Mouse (Mus musculus): ENCODE measurements around the gene Rbfox1. TPM values are rescaled to one million over a fixed set of nuclear protein-coding genes. Genes with fewer than 3 reads are reported as not detected.

The Rbfox1 gene
- polyA plus RNA-seq, 1 experiment: 5.6 TPM

GRCm38 (mm10) chr16:7081684-7082255, 1196.6 kb downstream of the Rbfox1 start:
- Histone ChIP-seq H3K4me1 (replicated peaks; ENCODE audit: control insufficient read depth, insufficient read depth, low read length) (no peaks in the 10 kb centered on the region), H3K4me3 (ENCODE audit: control insufficient read depth, insufficient read depth, low read length) (no peak overlapping the region), H3K36me3 (ENCODE audit: control insufficient read depth, insufficient read depth, low read length) (no peaks in the 10 kb centered on the region), H3K27me3 (ENCODE audit: control insufficient read depth, insufficient read depth, low read length) (no peaks in the 10 kb centered on the region), H3K27ac (ENCODE audit: control insufficient read depth, insufficient read depth, low read length) (no peak overlapping the region)
- DNase-seq: no peak
- 95% methylated on average over 5 of the region's 5 CpGs for WGBS
- TF ChIP-seq POLR2A (IDR thresholded peaks at IDR 0.05; ENCODE audit: control insufficient read depth, extremely low read depth, insufficient read depth, low read length, poor library complexity): no peak
- no peak for TF ChIP-seq CTCF (IDR thresholded peaks at IDR 0.05; ENCODE audit: borderline replicate concordance, control insufficient read depth, extremely low read depth, insufficient read depth, low read length, poor library complexity)

- Histone ChIP-seq H3K4me3 (ENCODE audit: control insufficient read depth, insufficient read depth, low read length) (no peak overlapping the region), H3K27me3 (ENCODE audit: control insufficient read depth, insufficient read depth, low read length) (no peaks in the 10 kb centered on the region), H3K27ac (ENCODE audit: control insufficient read depth, insufficient read depth, low read length) (no peak overlapping the region), H3K36me3 (ENCODE audit: control insufficient read depth, insufficient read depth, low read length) (no peaks in the 10 kb centered on the region), H3K4me1 (replicated peaks; ENCODE audit: control insufficient read depth, insufficient read depth, low read length) (no peaks in the 10 kb centered on the region)
- 79% methylated on average over 2 of the region's 2 CpGs for WGBS
- no peak for TF ChIP-seq POLR2A (IDR thresholded peaks at IDR 0.05; ENCODE audit: control insufficient read depth, extremely low read depth, insufficient read depth, low read length, poor library complexity)
- TF ChIP-seq CTCF (IDR thresholded peaks at IDR 0.05; ENCODE audit: borderline replicate concordance, control insufficient read depth, extremely low read depth, insufficient read depth, low read length, poor library complexity): no peak
- DNase-seq: no peak
Observed at GRCm38 (mm10) chr16:7083937-7084336, 1198.8 kb downstream of the Rbfox1 start.

GRCm38 (mm10) chr16:7088601-7089430, 1203.7 kb downstream of the Rbfox1 start:
- 89% methylated on average over 10 of the region's 10 CpGs for WGBS
- Histone ChIP-seq H3K4me1 (replicated peaks; ENCODE audit: control insufficient read depth, insufficient read depth, low read length) (no peaks in the 10 kb centered on the region), H3K36me3 (ENCODE audit: control insufficient read depth, insufficient read depth, low read length) (no peaks in the 10 kb centered on the region), H3K27me3 (ENCODE audit: control insufficient read depth, insufficient read depth, low read length) (no peaks in the 10 kb centered on the region), H3K27ac (ENCODE audit: control insufficient read depth, insufficient read depth, low read length) (no peak overlapping the region), H3K4me3 (ENCODE audit: control insufficient read depth, insufficient read depth, low read length) (no peak overlapping the region)
- no peak for DNase-seq
- TF ChIP-seq POLR2A (IDR thresholded peaks at IDR 0.05; ENCODE audit: control insufficient read depth, extremely low read depth, insufficient read depth, low read length, poor library complexity) (no peak), CTCF (IDR thresholded peaks at IDR 0.05; ENCODE audit: borderline replicate concordance, control insufficient read depth, extremely low read depth, insufficient read depth, low read length, poor library complexity) (no peak)

GRCm38 (mm10) chr16:7089475-7089874, 1204.3 kb downstream of the Rbfox1 start:
- H3K27ac ChIP-seq (ENCODE audit: control insufficient read depth, insufficient read depth, low read length): no peak overlapping the region
- TF ChIP-seq POLR2A (IDR thresholded peaks at IDR 0.05; ENCODE audit: control insufficient read depth, extremely low read depth, insufficient read depth, low read length, poor library complexity) (no peak), CTCF (IDR thresholded peaks at IDR 0.05; ENCODE audit: borderline replicate concordance, control insufficient read depth, extremely low read depth, insufficient read depth, low read length, poor library complexity) (no peak)
- no peaks in the 10 kb centered on the region for H3K36me3 ChIP-seq (ENCODE audit: control insufficient read depth, insufficient read depth, low read length)
- H3K27me3 ChIP-seq (ENCODE audit: control insufficient read depth, insufficient read depth, low read length): no peaks in the 10 kb centered on the region
- DNase-seq: no peak
- H3K4me1 ChIP-seq (replicated peaks; ENCODE audit: control insufficient read depth, insufficient read depth, low read length): no peaks in the 10 kb centered on the region
- H3K4me3 ChIP-seq (ENCODE audit: control insufficient read depth, insufficient read depth, low read length): no peak overlapping the region
- WGBS: 97% methylated on average over 1 of the region's 1 CpGs

DNA sequence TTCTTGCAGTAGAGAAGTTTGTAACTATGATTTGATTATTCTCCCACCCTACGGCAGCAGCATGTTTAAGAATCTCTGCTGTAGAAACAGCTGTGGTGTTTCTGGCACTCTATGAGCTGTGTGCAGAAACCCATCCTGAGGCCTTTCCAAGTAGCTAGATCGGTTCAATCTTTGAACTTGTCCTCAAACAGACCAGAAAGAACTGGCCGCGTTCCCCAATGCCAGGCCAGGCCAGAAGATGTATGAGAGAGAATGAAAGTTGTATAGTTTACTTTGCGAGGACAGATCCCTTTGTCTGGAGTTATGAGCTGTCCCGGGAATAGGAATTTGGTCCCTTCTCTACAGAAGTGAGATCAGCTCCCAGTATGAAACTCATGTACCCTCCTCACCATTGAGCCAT, 1205.0 kb downstream of the Rbfox1 start:
- Histone ChIP-seq H3K27ac (ENCODE audit: control insufficient read depth, insufficient read depth, low read length) (no peak overlapping the region), H3K4me1 (replicated peaks; ENCODE audit: control insufficient read depth, insufficient read depth, low read length) (no peaks in the 10 kb centered on the region), H3K36me3 (ENCODE audit: control insufficient read depth, insufficient read depth, low read length) (no peaks in the 10 kb centered on the region), H3K4me3 (ENCODE audit: control insufficient read depth, insufficient read depth, low read length) (no peak overlapping the region), H3K27me3 (ENCODE audit: control insufficient read depth, insufficient read depth, low read length) (no peaks in the 10 kb centered on the region)
- WGBS: 94% methylated on average over 6 of the region's 6 CpGs
- no peak for DNase-seq
- TF ChIP-seq CTCF (IDR thresholded peaks at IDR 0.05; ENCODE audit: borderline replicate concordance, control insufficient read depth, extremely low read depth, insufficient read depth, low read length, poor library complexity) (no peak), POLR2A (IDR thresholded peaks at IDR 0.05; ENCODE audit: control insufficient read depth, extremely low read depth, insufficient read depth, low read length, poor library complexity) (no peak)

GRCm38 (mm10) chr16:7092811-7093210, 1207.7 kb downstream of the Rbfox1 start:
- Histone ChIP-seq H3K27me3 (ENCODE audit: control insufficient read depth, insufficient read depth, low read length) (no peaks in the 10 kb centered on the region), H3K4me1 (replicated peaks; ENCODE audit: control insufficient read depth, insufficient read depth, low read length) (no peaks in the 10 kb centered on the region)

More at GRCm38 (mm10) chr16:7092811-7093210, 1207.7 kb downstream of the Rbfox1 start:
- no peak for DNase-seq
- Histone ChIP-seq H3K27ac (ENCODE audit: control insufficient read depth, insufficient read depth, low read length) (no peak overlapping the region), H3K36me3 (ENCODE audit: control insufficient read depth, insufficient read depth, low read length) (no peaks in the 10 kb centered on the region), H3K4me3 (ENCODE audit: control insufficient read depth, insufficient read depth, low read length) (no peak overlapping the region)
- TF ChIP-seq CTCF (IDR thresholded peaks at IDR 0.05; ENCODE audit: borderline replicate concordance, control insufficient read depth, extremely low read depth, insufficient read depth, low read length, poor library complexity) (no peak), POLR2A (IDR thresholded peaks at IDR 0.05; ENCODE audit: control insufficient read depth, extremely low read depth, insufficient read depth, low read length, poor library complexity) (no peak)
- WGBS: 82% methylated on average over 4 of the region's 4 CpGs

Data from thymus, adult 2 months (tissue).